Mouse (Mus musculus) limb, embryonic 14.5 days (tissue): ENCODE measurements around the gene Itga11. TPM values are rescaled to one million over a fixed set of nuclear protein-coding genes. Genes with fewer than 3 reads are reported as not detected.

ENCODE experiments used
- ATAC-seq: fragments of 200-750 bp; cut with Nextera tagmentation; 2 replicates; pipeline ENCODE4 v1.8.0; 2017; ENCODE audit warnings: low read depth, moderate number of reproducible peaks, moderate TSS enrichment; ENCODE audit not compliant: low FRiP score
- DNase-seq: peaks from one replicate; pipeline ENCODE4 v3.0.0-alpha.2; 2015; ENCODE audit warnings: low spot score
- H3K27ac ChIP-seq: fragments of 300-500 bp; sonication (generic); replicated peaks from 2 replicates; pipeline ENCODE4 v1.5.1; 2014; ENCODE audit warnings: low read depth, mild to moderate bottlenecking, low read length, moderate library complexity, mixed read lengths
- H3K27me3 ChIP-seq: fragments of 300-500 bp; sonication (generic); 2 replicates; pipeline ENCODE4 v1.6.1; 2014; ENCODE audit warnings: low read length, mixed read lengths; ENCODE audit not compliant: control insufficient read depth, insufficient read depth
- H3K36me3 ChIP-seq: fragments of 300-500 bp; sonication (generic); 2 replicates; pipeline ENCODE4 v1.6.1; 2014; ENCODE audit warnings: mild to moderate bottlenecking, low read length, moderate library complexity, mixed read lengths; ENCODE audit not compliant: control insufficient read depth, insufficient read depth
- H3K4me1 ChIP-seq: fragments of 300-500 bp; sonication (generic); 2 replicates; pipeline ENCODE4 v1.6.1; 2014; ENCODE audit warnings: antibody characterized with exemption, low read length, mixed read lengths; ENCODE audit not compliant: control insufficient read depth, insufficient read depth
- H3K4me2 ChIP-seq: fragments of 300-500 bp; sonication (generic); replicated peaks from 2 replicates; pipeline ENCODE4 v1.6.1; 2014; ENCODE audit warnings: low read depth, mild to moderate bottlenecking, low read length, moderate library complexity; ENCODE audit not compliant: severe bottlenecking
- H3K4me3 ChIP-seq: fragments of 300-500 bp; sonication (generic); replicated peaks from 2 replicates; pipeline ENCODE4 v1.5.1; 2014; ENCODE audit warnings: low read length
- H3K9ac ChIP-seq: fragments of 300-500 bp; sonication (generic); 2 replicates; pipeline ENCODE4 v1.6.1; 2014; ENCODE audit warnings: mild to moderate bottlenecking, low read depth, low read length, moderate library complexity; ENCODE audit not compliant: severe bottlenecking
- H3K9me3 ChIP-seq: fragments of 300-500 bp; sonication (generic); 2 replicates; pipeline ENCODE4 v1.6.1; 2016; ENCODE audit warnings: low read length; ENCODE audit not compliant: control insufficient read depth
- POLR2A ChIP-seq: fragments of 200-500 bp; IDR thresholded peaks from 2 replicates; pipeline ENCODE4 v1.8.0; 2012; ENCODE audit warnings: inconsistent platforms, mild to moderate bottlenecking, moderate library complexity, borderline replicate concordance; ENCODE audit not compliant: insufficient read depth, insufficient read length; ENCODE audit errors: extremely low read depth
- WGBS: fragments of 180-500 bp; shearing (Covaris S2); extraction: QIAGEN DNeasy Blood & Tissue Kit; methylation state at CpG from one replicate; pipeline ENCODE4 v1.1.7; 2014; 5-methylcytosine and 5-hydroxymethylcytosine counted together
- polyA plus RNA-seq, 2 experiments: library from polyadenylated mRNA; depleted of rRNA in 1 of 2; stranded (reverse) in 1 of 2; unstranded in 1 of 2; fragments of >200 nt; fragmentation: Nextera tagmentation in 1 of 2; extraction: Ambion mirVana in 1 of 2; gene quantifications; 2 replicates each; pipeline versions ENCODE4 v1.2.1 to v1.2.3; 2012 to 2014

The Itga11 gene
- polyA plus RNA-seq, 2 experiments = 11.6 to 18.2 TPM

DNA sequence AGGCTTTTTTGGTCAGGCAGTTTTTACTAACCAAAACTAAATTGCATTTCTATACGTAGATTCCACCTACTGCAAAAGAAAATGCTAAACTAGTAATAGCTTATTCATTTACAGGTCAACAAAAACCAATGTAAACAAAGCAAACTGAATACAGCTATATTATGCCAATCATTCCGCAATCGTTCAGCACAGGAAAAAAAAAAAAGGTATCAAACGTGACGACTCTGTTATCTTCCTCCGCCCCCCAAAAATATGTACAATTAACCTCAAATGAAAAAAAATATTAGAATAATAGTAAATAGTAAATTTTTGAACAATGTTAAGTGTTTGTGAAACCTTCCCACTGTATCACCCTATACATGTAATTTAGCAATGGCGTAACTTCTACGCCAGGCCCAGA, 132.5 kb downstream of the Itga11 start:
- no peaks in the 10 kb centered on the region for H3K27me3 ChIP-seq
- DNase-seq (no peak), ATAC-seq (no peak)
- no peak for TF ChIP-seq POLR2A
- no peak overlapping the region for H3K27ac ChIP-seq
- peak overlapping the region; percentile 81 for H3K9ac ChIP-seq
- H3K4me2 ChIP-seq = peak overlapping the region; percentile 91
- H3K36me3 ChIP-seq = no peaks in the 10 kb centered on the region
- H3K9me3 ChIP-seq = no peaks in the 10 kb centered on the region
- peak overlapping the region; percentile 98 for H3K4me3 ChIP-seq
- peaks cover 17% of the 10 kb centered on the region for H3K4me1 ChIP-seq
- 14% methylated on average over 8 of the region's 8 CpGs for WGBS

DNA sequence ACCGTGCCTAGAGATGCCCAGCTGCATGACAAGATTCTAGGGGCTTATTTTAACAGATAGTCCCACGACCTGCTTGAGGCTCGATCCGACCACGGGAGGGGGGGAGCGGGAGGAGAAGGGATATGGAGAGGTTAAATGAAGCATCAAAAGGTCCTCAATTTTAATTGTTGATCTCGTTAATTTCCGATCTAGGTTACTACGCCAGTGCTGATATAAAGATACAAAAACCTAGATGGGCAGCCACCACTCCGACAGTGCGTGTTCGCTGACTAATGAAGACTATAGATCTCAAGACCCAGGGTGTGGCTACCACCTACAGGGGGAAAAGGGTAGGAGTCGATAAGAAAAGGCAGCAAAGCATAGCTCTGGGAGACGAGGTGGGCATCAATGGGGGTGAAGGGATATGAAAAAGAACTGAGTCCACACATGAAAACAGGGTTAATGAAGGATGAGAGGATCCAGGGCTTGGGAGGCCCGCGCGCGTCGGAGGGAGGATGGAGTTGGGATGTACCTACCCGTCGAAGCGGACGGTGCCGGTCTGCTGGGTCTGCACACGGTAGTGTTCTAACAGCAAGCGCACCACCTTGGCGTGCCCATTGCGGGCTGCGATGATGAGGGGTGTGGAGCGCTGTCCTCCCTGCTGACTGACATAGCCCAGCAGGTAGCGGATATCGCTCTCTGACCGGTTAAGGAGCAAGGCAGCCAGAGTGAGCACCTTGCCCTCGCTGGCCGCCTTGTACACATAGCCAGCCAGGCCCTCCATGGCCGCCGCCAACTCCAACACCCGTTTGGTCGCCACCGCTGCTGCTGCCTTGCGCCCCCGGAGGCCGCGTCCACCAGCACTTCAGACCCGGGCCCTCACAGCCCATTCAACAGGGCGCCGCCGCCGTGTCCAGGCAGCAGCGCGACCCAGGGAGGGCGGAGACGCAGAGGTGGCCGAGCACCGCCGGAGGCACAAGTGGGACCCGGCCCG, 133.2 kb downstream of the Itga11 start:
- peak overlapping the region; percentile 98 for H3K4me3 ChIP-seq
- no peaks in the 10 kb centered on the region for H3K36me3 ChIP-seq
- no peaks in the 10 kb centered on the region for H3K27me3 ChIP-seq
- TF ChIP-seq POLR2A = no peak
- no peak for DNase-seq
- WGBS = under 1% methylated on average over 58 of the region's 58 CpGs
- H3K27ac ChIP-seq = peak overlapping the region; percentile 91
- H3K4me1 ChIP-seq = peaks cover 17% of the 10 kb centered on the region
- ATAC-seq = peak; percentile 39; the same call in 1 of the 2 replicates
- H3K9me3 ChIP-seq = no peaks in the 10 kb centered on the region
- H3K4me2 ChIP-seq = peak overlapping the region; percentile 91
- H3K9ac ChIP-seq = peak overlapping the region; percentile 81

DNA sequence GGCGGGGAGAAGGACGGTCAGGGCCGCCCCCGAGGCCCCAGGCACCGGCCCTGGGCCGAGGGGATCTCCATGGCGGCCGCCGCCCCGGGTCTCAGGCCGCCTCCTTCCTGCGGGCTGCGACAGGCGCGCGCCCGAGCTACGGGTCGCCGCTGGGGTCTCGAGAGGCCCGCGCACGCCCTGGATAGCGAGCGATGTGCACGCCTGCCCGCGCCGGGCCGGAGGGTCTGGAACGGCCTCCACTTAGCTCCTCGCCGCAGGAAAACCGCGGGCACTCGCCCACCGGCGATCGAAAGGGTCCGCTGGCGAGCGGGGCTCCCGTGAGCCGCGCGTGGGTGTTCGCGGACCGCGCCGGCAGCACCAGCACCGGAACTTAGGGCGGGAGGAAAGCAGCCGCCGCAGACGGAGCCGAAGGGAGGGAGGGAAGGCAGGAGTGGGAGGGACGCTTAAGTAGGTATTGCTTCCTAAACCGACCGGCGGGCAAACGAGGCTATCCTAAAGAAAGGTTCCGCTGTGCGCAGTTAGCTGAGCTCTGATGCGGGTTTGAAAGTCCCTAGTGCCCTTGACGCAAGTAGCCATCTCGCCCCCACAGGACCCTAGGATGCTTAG, 134.0 kb downstream of the Itga11 start, which contains the start of gene Fem1b:
Gene Fem1b (minus strand): TSS at position 419 of the 606 bp plus-strand sequence.
- Histone ChIP-seq H3K36me3 (no peaks in the 10 kb centered on the region), H3K9me3 (no peaks in the 10 kb centered on the region), H3K27ac (peak within 1 kb of the TSS; percentile 91), H3K4me3 (peak within 1 kb of the TSS; percentile 98), H3K9ac (peak within 1 kb of the TSS; percentile 81), H3K4me2 (peak within 1 kb of the TSS; percentile 91), H3K27me3 (no peaks in the 10 kb centered on the region), H3K4me1 (peaks cover 17% of the 10 kb centered on the region)
- under 1% methylated on average over 47 of the region's 68 CpGs for WGBS
- ATAC-seq (peak; percentile 93), DNase-seq (peak; percentile 96)
- peak; percentile 84; the same call in 1 of the 2 replicates for TF ChIP-seq POLR2A

DNA sequence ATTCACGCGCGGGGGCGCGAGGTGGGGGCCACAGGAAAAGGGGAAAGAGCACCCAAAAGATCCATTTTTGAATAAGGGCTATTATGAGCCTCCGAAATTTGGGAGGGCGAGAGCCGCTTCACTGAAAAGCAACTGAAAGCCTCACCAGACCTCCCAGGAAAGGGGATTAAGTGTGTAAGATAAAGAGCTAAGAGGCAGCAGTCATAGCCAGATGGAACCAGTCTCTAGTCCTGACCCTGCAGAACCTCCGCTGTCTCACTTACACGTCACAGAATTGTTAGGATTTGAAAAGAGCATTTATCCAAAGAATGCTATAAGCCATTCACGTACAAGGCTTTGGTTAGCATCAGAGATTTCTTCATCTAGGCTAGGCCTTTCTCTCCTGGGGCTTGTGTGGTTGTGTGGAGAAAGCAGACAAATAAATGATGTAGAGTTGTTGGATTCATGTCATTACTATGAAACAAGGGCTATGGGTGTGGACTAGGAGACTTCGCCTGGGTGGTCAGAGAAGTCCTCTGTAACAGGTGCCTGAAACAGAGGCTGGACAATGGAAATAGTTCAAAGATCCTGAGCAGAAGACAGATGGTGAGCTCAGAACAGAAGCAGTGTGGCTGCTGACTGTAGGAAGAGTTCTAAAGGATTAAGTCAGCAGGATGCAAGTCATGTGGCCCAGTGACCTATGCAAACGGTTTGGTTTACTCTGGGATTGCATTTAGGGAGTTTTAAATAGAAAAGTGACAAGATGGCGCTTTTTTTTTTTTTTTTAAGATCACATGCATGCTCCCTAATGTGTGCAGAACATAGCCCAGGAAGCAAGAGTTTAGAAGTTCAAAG, 134.8 kb downstream of the Itga11 start:
- TF ChIP-seq POLR2A = no peak
- H3K27ac ChIP-seq = peak overlapping the region; percentile 91
- H3K4me2 ChIP-seq = peak overlapping the region; percentile 91
- ATAC-seq (no peak), DNase-seq (peak; percentile 8)
- H3K9me3 ChIP-seq = no peaks in the 10 kb centered on the region
- no peaks in the 10 kb centered on the region for H3K27me3 ChIP-seq
- H3K4me1 ChIP-seq = peaks cover 17% of the 10 kb centered on the region
- no peaks in the 10 kb centered on the region for H3K36me3 ChIP-seq
- peak overlapping the region; percentile 81 for H3K9ac ChIP-seq
- WGBS = 18% methylated on average over 14 of the region's 14 CpGs
- peak overlapping the region; percentile 98 for H3K4me3 ChIP-seq
